Mouse (Mus musculus) embryonic fibroblast, embryonic 13.5 days (primary cell): ENCODE measurements around the gene Ufsp2.

Source experiments
- CTCF ChIP-seq: IDR thresholded peaks from 2 replicates; pipeline ENCODE4 v1.5.1; 2011; ENCODE audit warnings: mild to moderate bottlenecking, control low read depth, low read length, moderate library complexity, borderline replicate concordance; ENCODE audit not compliant: insufficient read depth
- POLR2A ChIP-seq: IDR thresholded peaks from 2 replicates; pipeline ENCODE4 v1.6.1; 2011; ENCODE audit warnings: low read depth, mild to moderate bottlenecking, control low read depth, low read length, moderate library complexity

GRCm38 (mm10) chr8:45970894-45971293 lies 4.4 kb upstream of the Ufsp2 start:
- TF ChIP-seq POLR2A (no peak), CTCF (no peak)
